Mouse (Mus musculus): Measurements from ENCODE around the gene Sept9.
A peak's percentile ranks its signal among the peaks of the same experiment; 100 is the strongest.
"Not testable (repeated sequence)": the region's sequence is repeated elsewhere in the genome, so short reads cannot be mapped to it uniquely, and the experiment has no call there.

Gene Sept9

GRCm38 (mm10) chr11:117331361-117332241 is 132.1 kb downstream of the Sept9 start:
- no peak for DNase-seq

- DNase-seq = peak; percentile 85
These were observed 133.0 kb downstream of the Sept9 start for GRCm38 (mm10) chr11:117332242-117333149.

- DNase-seq = no peak
These were observed 133.8 kb downstream of the Sept9 start for GRCm38 (mm10) chr11:117333150-117333715.

- DNase-seq = peak; percentile 76
These were observed 134.6 kb downstream of the Sept9 start for GRCm38 (mm10) chr11:117334101-117334500.

GRCm38 (mm10) chr11:117335146-117335545 is 135.7 kb downstream of the Sept9 start:
- no peak for DNase-seq

GRCm38 (mm10) chr11:117336081-117336788 is 136.8 kb downstream of the Sept9 start:
- DNase-seq = no peak

GRCm38 (mm10) chr11:117337749-117338148 is 138.3 kb downstream of the Sept9 start:
- no peak for DNase-seq

- no peak for DNase-seq
These were observed 139.0 kb downstream of the Sept9 start for GRCm38 (mm10) chr11:117338503-117338902.

GRCm38 (mm10) chr11:117339050-117339449 is 139.6 kb downstream of the Sept9 start:
- DNase-seq = no peak

GRCm38 (mm10) chr11:117341218-117341617 is 141.8 kb downstream of the Sept9 start:
- DNase-seq = no peak

- DNase-seq = no peak
These were observed 142.6 kb downstream of the Sept9 start for GRCm38 (mm10) chr11:117342076-117342475.

- DNase-seq = not testable (repeated sequence)
These were observed 143.0 kb downstream of the Sept9 start for GRCm38 (mm10) chr11:117342490-117342889.

GRCm38 (mm10) chr11:117343800-117344199 is 144.3 kb downstream of the Sept9 start:
- no peak for DNase-seq

GRCm38 (mm10) chr11:117344339-117345021 is 145.0 kb downstream of the Sept9 start:
- DNase-seq = no peak

GRCm38 (mm10) chr11:117345022-117345765 is 145.7 kb downstream of the Sept9 start:
- no peak for DNase-seq

GRCm38 (mm10) chr11:117347256-117347655 is 147.8 kb downstream of the Sept9 start:
- DNase-seq = no peak

- DNase-seq = no peak
These were observed 149.1 kb downstream of the Sept9 start for GRCm38 (mm10) chr11:117348429-117349103.

- peak; percentile 80 for DNase-seq
These were observed 150.2 kb downstream of the Sept9 start for GRCm38 (mm10) chr11:117349429-117350363.

GRCm38 (mm10) chr11:117350462-117351222 is 151.2 kb downstream of the Sept9 start:
- peak; percentile 47 for DNase-seq

Data from thymus, postnatal 25 days (tissue).